Mouse (Mus musculus): ENCODE measurements around the gene Stk40. TPM values are rescaled to one million over a fixed set of nuclear protein-coding genes. Genes with fewer than 3 reads are reported as not detected.

Gene Stk40
- total RNA-seq (2014; rRNA removed; ENCODE audit: low replicate concordance), result 19.9 and 22.8 TPM in 2 replicates
- 14.2 and 17.3 TPM in 2 replicates for polyA plus RNA-seq (2015; fragmentation: Nextera tagmentation; extraction: Ambion mirVana)

- Histone ChIP-seq H3K4me1 (ENCODE audit: control insufficient read depth, insufficient read depth) (peaks cover 47% of the 10 kb centered on the region), H3K4me3 (ENCODE audit: low read depth, low read length) (peak within 1 kb of the TSS; percentile 73), H3K9me3 (replicated peaks; ENCODE audit: control insufficient read depth, low read length) (no peaks in the 10 kb centered on the region), H3K36me3 (replicated peaks; ENCODE audit: control insufficient read depth, insufficient read depth, low read length) (peaks cover 5% of the 10 kb centered on the region; the same call in 1 of the 2 replicates), H3K27ac (ENCODE audit: low read depth) (peak within 1 kb of the TSS; percentile 90), H3K4me2 (ENCODE audit: low read depth, low read length) (peak within 1 kb of the TSS; percentile 82), H3K27me3 (ENCODE audit: control insufficient read depth, insufficient read depth, low read length) (no peaks in the 10 kb centered on the region), H3K9ac (replicated peaks; ENCODE audit: low read depth, low read length) (peak within 1 kb of the TSS; percentile 85)
- DNase-seq (ENCODE audit: low spot score) (peak; percentile 98), ATAC-seq (ENCODE audit: insufficient read depth, low read depth) (peak; percentile 92)
- TF ChIP-seq EP300 (IDR thresholded peaks at IDR 0.05; ENCODE audit: low read depth) (peak; percentile 21; the same call in 1 of the 2 replicates), CTCF (IDR thresholded peaks at IDR 0.05; ENCODE audit: low read depth) (peak; percentile 69)
- 1% methylated on average over 29 of the region's 34 CpGs for WGBS
Observed at GRCm38 (mm10) chr4:126103590-126104068, at the start of gene Stk40. TSS of gene Stk40 (plus strand) at chr4:126103957.

DNA sequence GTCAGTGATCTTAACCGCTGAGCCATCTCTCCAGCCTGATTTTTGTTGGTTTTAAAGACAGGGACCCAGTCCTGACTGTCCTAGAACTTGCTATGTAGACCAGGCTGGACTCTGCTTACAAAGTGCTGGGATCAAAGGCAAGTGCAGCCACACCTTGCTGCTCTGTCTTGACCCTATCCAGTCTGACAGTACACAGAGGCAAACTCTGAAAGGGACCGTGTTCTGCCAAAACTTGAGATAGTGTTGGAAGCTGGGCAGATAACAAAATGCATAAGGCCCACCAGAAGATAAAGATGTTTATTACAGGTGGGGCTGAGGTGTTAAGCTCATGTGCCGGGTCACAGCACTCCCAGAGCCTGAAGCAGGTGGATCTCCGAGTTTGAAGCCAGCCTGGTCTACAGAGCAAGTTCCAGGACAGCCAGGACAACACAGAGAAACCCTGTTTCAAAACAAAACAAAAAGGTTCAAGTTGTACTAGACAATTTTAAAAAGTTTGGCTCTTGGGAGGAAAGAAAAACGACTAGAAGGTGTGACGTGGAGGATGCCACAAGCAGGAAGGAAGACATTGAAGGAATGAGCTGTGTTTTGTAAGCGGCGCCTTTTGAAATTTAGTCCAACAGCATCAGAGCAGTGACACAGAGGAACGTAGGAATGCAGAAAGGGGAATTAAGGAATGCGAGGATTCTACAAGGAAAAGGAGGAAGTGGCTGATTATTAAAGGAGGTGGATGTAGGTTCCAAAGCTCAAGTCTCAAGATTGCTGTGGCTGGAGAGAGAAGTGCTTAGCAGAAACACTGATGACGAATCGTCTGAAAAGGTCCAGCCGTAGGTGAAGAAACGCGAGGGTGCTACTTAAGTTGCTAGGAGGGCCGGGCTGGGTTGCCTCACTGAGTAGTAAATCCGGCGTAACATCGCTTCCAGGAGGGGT, 46.3 kb upstream of the Stk40 start:
- Histone ChIP-seq H3K9me3 (replicated peaks; ENCODE audit: control insufficient read depth, low read length) (no peaks in the 10 kb centered on the region), H3K4me2 (ENCODE audit: low read depth, low read length) (peak overlapping the region; percentile 83), H3K4me3 (ENCODE audit: low read depth, low read length) (peak overlapping the region; percentile 63), H3K27ac (ENCODE audit: low read depth) (no peak overlapping the region), H3K9ac (replicated peaks; ENCODE audit: low read depth, low read length) (peak overlapping the region; percentile 52), H3K36me3 (replicated peaks; ENCODE audit: control insufficient read depth, insufficient read depth, low read length) (peaks cover 32% of the 10 kb centered on the region), H3K4me1 (ENCODE audit: control insufficient read depth, insufficient read depth) (peaks cover 4% of the 10 kb centered on the region; the same call in 1 of the 2 replicates), H3K27me3 (ENCODE audit: control insufficient read depth, insufficient read depth, low read length) (no peaks in the 10 kb centered on the region)
- ATAC-seq (ENCODE audit: insufficient read depth, low read depth) (no peak), DNase-seq (ENCODE audit: low spot score) (no peak)
- 11% methylated on average over 19 of the region's 19 CpGs for WGBS
- TF ChIP-seq CTCF (IDR thresholded peaks at IDR 0.05; ENCODE audit: low read depth), result no peak
- TF ChIP-seq EP300 (IDR thresholded peaks at IDR 0.05; ENCODE audit: low read depth), result no peak

- Histone ChIP-seq H3K4me2 (ENCODE audit: low read depth, low read length) (peak within 1 kb of the TSS; percentile 83), H3K36me3 (replicated peaks; ENCODE audit: control insufficient read depth, insufficient read depth, low read length) (peaks cover 25% of the 10 kb centered on the region), H3K9ac (replicated peaks; ENCODE audit: low read depth, low read length) (peak within 1 kb of the TSS; percentile 52), H3K9me3 (replicated peaks; ENCODE audit: control insufficient read depth, low read length) (no peaks in the 10 kb centered on the region), H3K4me3 (ENCODE audit: low read depth, low read length) (peak within 1 kb of the TSS; percentile 63), H3K4me1 (ENCODE audit: control insufficient read depth, insufficient read depth) (peaks cover 4% of the 10 kb centered on the region; the same call in 1 of the 2 replicates), H3K27me3 (ENCODE audit: control insufficient read depth, insufficient read depth, low read length) (no peaks in the 10 kb centered on the region), H3K27ac (ENCODE audit: low read depth) (no peak within 1 kb of the TSS)
- under 1% methylated on average over 57 of the region's 57 CpGs for WGBS
- DNase-seq (ENCODE audit: low spot score), result peak; percentile 93
- TF ChIP-seq CTCF (IDR thresholded peaks at IDR 0.05; ENCODE audit: low read depth), result no peak
- TF ChIP-seq EP300 (IDR thresholded peaks at IDR 0.05; ENCODE audit: low read depth), result peak; percentile 77
- ATAC-seq (ENCODE audit: insufficient read depth, low read depth), result peak; percentile 98
Observed at GRCm38 (mm10) chr4:126058134-126058996, 45.4 kb upstream of the Stk40 start, which contains the start of gene Oscp1. TSS of gene Oscp1 (plus strand) at chr4:126058565.

- H3K27me3 ChIP-seq (ENCODE audit: control insufficient read depth, insufficient read depth, low read length), result no peaks in the 10 kb centered on the region
- TF ChIP-seq CTCF (IDR thresholded peaks at IDR 0.05; ENCODE audit: low read depth), result no peak
- TF ChIP-seq EP300 (IDR thresholded peaks at IDR 0.05; ENCODE audit: low read depth), result no peak
- peaks cover 19% of the 10 kb centered on the region for H3K36me3 ChIP-seq (replicated peaks; ENCODE audit: control insufficient read depth, insufficient read depth, low read length)
- DNase-seq (ENCODE audit: low spot score) (no peak), ATAC-seq (ENCODE audit: insufficient read depth, low read depth) (no peak)
- H3K4me3 ChIP-seq (ENCODE audit: low read depth, low read length), result peak overlapping the region; percentile 63
- H3K4me2 ChIP-seq (ENCODE audit: low read depth, low read length), result peak overlapping the region; percentile 83
- WGBS, result 45% methylated on average over 9 of the region's 9 CpGs
- peak overlapping the region; percentile 52 for H3K9ac ChIP-seq (replicated peaks; ENCODE audit: low read depth, low read length)
- no peaks in the 10 kb centered on the region for H3K9me3 ChIP-seq (replicated peaks; ENCODE audit: control insufficient read depth, low read length)
- H3K4me1 ChIP-seq (ENCODE audit: control insufficient read depth, insufficient read depth), result peaks cover 4% of the 10 kb centered on the region; the same call in 1 of the 2 replicates
- no peak overlapping the region for H3K27ac ChIP-seq (ENCODE audit: low read depth)
Observed at GRCm38 (mm10) chr4:126058997-126059362, 44.8 kb upstream of the Stk40 start.

DNA sequence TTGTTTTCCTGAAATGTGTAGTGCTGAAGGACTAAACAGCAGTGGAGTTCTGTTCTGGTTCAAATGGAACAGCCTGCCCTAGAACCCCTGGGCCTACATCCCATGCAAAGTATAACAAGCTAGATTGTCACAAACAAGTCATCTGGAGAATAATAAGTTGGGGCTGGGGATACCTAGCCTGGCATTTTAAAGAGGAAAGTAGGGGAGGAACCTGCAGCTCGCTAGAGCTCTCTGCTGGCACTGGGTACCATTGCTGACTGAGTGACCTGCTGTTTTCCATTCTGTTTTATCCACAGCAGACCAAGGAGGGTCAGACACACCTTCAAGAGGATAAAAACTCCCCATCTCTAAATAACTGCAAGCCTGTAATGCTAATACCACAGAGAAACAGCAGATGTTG, 40.9 kb upstream of the Stk40 start:
- H3K4me2 ChIP-seq (ENCODE audit: low read depth, low read length), result no peak overlapping the region
- DNase-seq (ENCODE audit: low spot score) (no peak), ATAC-seq (ENCODE audit: insufficient read depth, low read depth) (no peak)
- no peak overlapping the region for H3K27ac ChIP-seq (ENCODE audit: low read depth)
- no peaks in the 10 kb centered on the region for H3K9me3 ChIP-seq (replicated peaks; ENCODE audit: control insufficient read depth, low read length)
- H3K4me1 ChIP-seq (ENCODE audit: control insufficient read depth, insufficient read depth), result peaks cover 4% of the 10 kb centered on the region; the same call in 1 of the 2 replicates
- TF ChIP-seq EP300 (IDR thresholded peaks at IDR 0.05; ENCODE audit: low read depth), result no peak
- no peaks in the 10 kb centered on the region for H3K36me3 ChIP-seq (replicated peaks; ENCODE audit: control insufficient read depth, insufficient read depth, low read length)
- H3K4me3 ChIP-seq (ENCODE audit: low read depth, low read length), result no peak overlapping the region
- no peaks in the 10 kb centered on the region for H3K27me3 ChIP-seq (ENCODE audit: control insufficient read depth, insufficient read depth, low read length)
- 53% methylated on average over 1 of the region's 1 CpGs for WGBS
- H3K9ac ChIP-seq (replicated peaks; ENCODE audit: low read depth, low read length), result no peak overlapping the region

All from heart, postnatal 0 days (tissue).